Mouse (Mus musculus) testis, adult 2 months (tissue): Measurements from ENCODE around the gene Reps2.

Experiments used
- CTCF ChIP-seq: fragments of 200-500 bp; IDR thresholded peaks from 2 replicates; pipeline ENCODE4 v1.5.1; 2012; ENCODE audit warnings: low read depth, mild to moderate bottlenecking, inconsistent platforms, low read length, moderate library complexity; ENCODE audit not compliant: control insufficient read depth, insufficient read depth, insufficient replicate concordance
- POLR2A ChIP-seq: fragments of 200-500 bp; IDR thresholded peaks from 2 replicates; pipeline ENCODE4 v1.6.1; 2012; ENCODE audit warnings: low read depth, mild to moderate bottlenecking, inconsistent platforms, low read length, moderate library complexity; ENCODE audit not compliant: control insufficient read depth

DNA sequence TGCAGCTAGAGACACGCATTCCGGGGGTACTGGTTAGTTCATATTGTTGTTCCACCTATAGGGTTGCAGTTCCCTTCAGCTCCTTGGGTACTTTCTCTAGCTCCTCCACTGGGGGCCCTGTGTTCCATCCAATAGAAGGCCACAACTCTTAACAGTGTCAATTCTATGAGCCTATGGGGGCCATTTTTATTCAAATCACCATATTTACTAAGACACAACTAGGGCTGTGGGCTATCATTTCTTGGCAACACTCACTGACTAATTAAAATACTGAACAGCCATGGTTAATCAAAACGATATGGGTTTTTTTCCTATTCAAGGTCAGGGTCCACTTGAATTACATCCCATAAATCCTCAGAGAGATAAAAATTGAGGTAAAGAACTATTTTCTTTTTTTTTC lies 43.8 kb downstream of the Reps2 start:
- TF ChIP-seq CTCF (no peak), POLR2A (no peak)
